Mouse (Mus musculus) kidney, postnatal 0 days (tissue): ENCODE data around the gene Gm20532. TPM values are rescaled to one million over a fixed set of nuclear protein-coding genes. Genes with fewer than 3 reads are reported as not detected.

Experiments
- ATAC-seq: fragments of 200-750 bp; cut with Nextera tagmentation; replicated peaks from 2 replicates; pipeline ENCODE4 v1.8.0; 2017; ENCODE audit warnings: low read depth, moderate number of reproducible peaks, moderate TSS enrichment, moderate library complexity; ENCODE audit not compliant: low FRiP score
- DNase-seq: peaks from one replicate; pipeline ENCODE4 v3.0.0-alpha.2; 2016; ENCODE audit warnings: low spot score
- H3K27ac ChIP-seq: fragments of 300-500 bp; sonication (generic); 2 replicates; pipeline ENCODE4 v1.5.1; 2014; ENCODE audit warnings: mild to moderate bottlenecking
- H3K27me3 ChIP-seq: fragments of 300-500 bp; sonication (generic); 2 replicates; pipeline ENCODE4 v1.6.1; 2014; ENCODE audit warnings: low read length, mixed read lengths; ENCODE audit not compliant: insufficient read depth
- H3K36me3 ChIP-seq: fragments of 300-500 bp; sonication (generic); 2 replicates; pipeline ENCODE4 v1.6.1; 2014; ENCODE audit warnings: low read length, mixed read lengths; ENCODE audit not compliant: insufficient read depth
- H3K4me1 ChIP-seq: fragments of 300-500 bp; sonication (generic); replicated peaks from 2 replicates; pipeline ENCODE4 v1.6.1; 2014; ENCODE audit warnings: antibody characterized with exemption, low read length, mixed read lengths; ENCODE audit not compliant: insufficient read depth
- H3K4me2 ChIP-seq: fragments of 300-500 bp; sonication (generic); 2 replicates; pipeline ENCODE4 v1.6.1; 2014; ENCODE audit warnings: mild to moderate bottlenecking, low read length, moderate library complexity, mixed read lengths
- H3K4me3 ChIP-seq: fragments of 300-500 bp; sonication (generic); replicated peaks from 2 replicates; pipeline ENCODE4 v1.5.1; 2014; ENCODE audit warnings: low read depth, low read length
- H3K9ac ChIP-seq: fragments of 300-500 bp; sonication (generic); 2 replicates; pipeline ENCODE4 v1.6.1; 2014; ENCODE audit warnings: low read depth, low read length
- H3K9me3 ChIP-seq: fragments of 300-500 bp; sonication (generic); replicated peaks from 2 replicates; pipeline ENCODE4 v1.6.1; 2016; ENCODE audit warnings: low read length, inconsistent platforms, mixed read lengths
- CTCF ChIP-seq: IDR thresholded peaks from 2 replicates; pipeline ENCODE4 v1.5.1; 2016; ENCODE audit warnings: antibody characterized with exemption, low read depth, mild to moderate bottlenecking, moderate library complexity
- WGBS: fragments of 180-500 bp; shearing (Covaris S2); extraction: QIAGEN DNeasy Blood & Tissue Kit; methylation state at CpG from one replicate; pipeline ENCODE4 v1.1.7; 2014; 5-methylcytosine and 5-hydroxymethylcytosine counted together
- polyA plus RNA-seq: library from polyadenylated mRNA; unstranded; fragments of >200 nt; fragmentation: Nextera tagmentation; extraction: Ambion mirVana; gene quantifications from 2 replicates; pipeline ENCODE4 v1.2.1, GENCODE M21; 2015

Gene Gm20532
- polyA plus RNA-seq, 1 experiment from 2014 or later, result not detected

DNA sequence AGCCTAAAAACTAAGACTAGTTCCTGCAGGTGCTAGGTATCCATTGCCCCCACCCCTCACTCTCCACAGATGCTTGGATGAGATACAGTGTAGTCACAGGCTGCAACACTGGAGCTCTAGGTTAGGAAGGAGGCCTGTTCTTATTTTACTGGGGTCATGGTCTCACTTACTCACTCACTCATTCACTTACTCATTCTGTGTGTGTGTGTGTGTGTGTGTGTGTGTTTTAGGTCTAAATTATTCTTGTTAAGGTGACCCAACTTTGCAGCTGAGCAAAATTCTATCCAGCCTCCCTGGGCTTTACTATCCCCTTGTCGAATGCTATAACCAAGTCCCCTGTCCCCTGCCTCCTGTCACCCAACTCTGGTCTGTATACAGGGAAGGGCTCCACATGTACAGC lies 15.2 kb downstream of the Gm20532 start:
- 82% methylated on average over 1 of the region's 1 CpGs for WGBS
- no peak overlapping the region for H3K9ac ChIP-seq

GRCm38 (mm10) chr2:26602631-26603030 lies 16.2 kb downstream of the Gm20532 start:
- Histone ChIP-seq H3K27me3 (no peaks in the 10 kb centered on the region), H3K4me1 (peaks cover 9% of the 10 kb centered on the region; the same call in 1 of the 2 replicates), H3K9me3 (no peaks in the 10 kb centered on the region), H3K9ac (no peak overlapping the region), H3K27ac (no peak overlapping the region), H3K4me3 (peak overlapping the region; percentile 56; the same call in 1 of the 2 replicates), H3K4me2 (peak overlapping the region; percentile 63), H3K36me3 (no peaks in the 10 kb centered on the region)
- no peak for DNase-seq
- 89% methylated on average over 5 of the region's 5 CpGs for WGBS
- ATAC-seq, result no peak
- TF ChIP-seq CTCF, result no peak

More for the DNA sequence above, 15.2 kb downstream of the Gm20532 start:
- no peaks in the 10 kb centered on the region for H3K9me3 ChIP-seq
- ATAC-seq (no peak), DNase-seq (no peak)
- no peaks in the 10 kb centered on the region for H3K27me3 ChIP-seq
- peaks cover 9% of the 10 kb centered on the region; the same call in 1 of the 2 replicates for H3K4me1 ChIP-seq
- H3K27ac ChIP-seq, result no peak overlapping the region
- H3K36me3 ChIP-seq, result 0 out of 2 replicates have a peak, but pooled peaks cover 3% of the 10 kb centered on the region
- no peak overlapping the region for H3K4me2 ChIP-seq
- TF ChIP-seq CTCF, result no peak
- H3K4me3 ChIP-seq, result no peak overlapping the region

DNA sequence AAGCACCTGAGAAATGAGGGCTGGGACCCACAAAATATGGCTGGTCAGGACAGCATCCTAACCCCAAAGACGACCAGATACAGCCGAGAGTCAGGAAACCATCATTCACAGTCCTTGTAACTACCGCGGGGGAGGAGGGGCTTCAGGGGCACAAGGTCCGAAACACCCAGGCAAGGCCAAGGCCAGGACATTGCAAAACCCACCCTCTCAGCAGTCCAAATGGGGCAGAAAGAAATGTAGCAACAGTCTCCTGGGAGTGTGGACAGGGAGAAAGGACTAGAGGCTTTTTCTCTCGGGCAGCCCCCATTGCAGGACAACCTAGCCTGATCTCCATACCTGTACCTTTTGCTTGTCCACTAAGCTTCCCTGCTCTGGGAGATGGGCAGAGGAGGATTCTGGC lies 16.7 kb downstream of the Gm20532 start:
- peaks cover 9% of the 10 kb centered on the region; the same call in 1 of the 2 replicates for H3K4me1 ChIP-seq
- H3K4me3 ChIP-seq, result peak overlapping the region; percentile 56
- H3K36me3 ChIP-seq, result no peaks in the 10 kb centered on the region
- DNase-seq (no peak), ATAC-seq (no peak)
- peak overlapping the region; percentile 81; the same call in 1 of the 2 replicates for H3K27ac ChIP-seq
- peak overlapping the region; percentile 70 for H3K9ac ChIP-seq
- peak overlapping the region; percentile 63 for H3K4me2 ChIP-seq
- TF ChIP-seq CTCF, result no peak
- no peaks in the 10 kb centered on the region for H3K9me3 ChIP-seq
- WGBS, result 1% methylated on average over 6 of the region's 6 CpGs
- H3K27me3 ChIP-seq, result no peaks in the 10 kb centered on the region

- peak; percentile 82 for ATAC-seq
- Histone ChIP-seq H3K36me3 (no peaks in the 10 kb centered on the region), H3K27ac (peak within 1 kb of the TSS; percentile 81), H3K9ac (peak within 1 kb of the TSS; percentile 70), H3K4me3 (peak within 1 kb of the TSS; percentile 56), H3K9me3 (no peaks in the 10 kb centered on the region), H3K4me1 (peaks cover 9% of the 10 kb centered on the region; the same call in 1 of the 2 replicates), H3K27me3 (no peaks in the 10 kb centered on the region), H3K4me2 (peak within 1 kb of the TSS; percentile 63)
- peak; percentile 55 for TF ChIP-seq CTCF
- DNase-seq, result peak; percentile 85
- under 1% methylated on average over 86 of the region's 103 CpGs for WGBS
Observed at GRCm38 (mm10) chr2:26603720-26604671, 17.6 kb downstream of the Gm20532 start, which contains the start of gene Agpat2. Gene Agpat2, minus strand, starts transcription at chr2:26604417.

GRCm38 (mm10) chr2:26605331-26605730 lies 18.9 kb downstream of the Gm20532 start:
- H3K9ac ChIP-seq, result no peak overlapping the region
- no peak overlapping the region for H3K27ac ChIP-seq
- no peaks in the 10 kb centered on the region for H3K9me3 ChIP-seq
- no peaks in the 10 kb centered on the region for H3K27me3 ChIP-seq
- no peak overlapping the region for H3K4me3 ChIP-seq
- no peak for TF ChIP-seq CTCF
- no peak for DNase-seq
- WGBS, result 77% methylated on average over 7 of the region's 8 CpGs
- H3K4me1 ChIP-seq, result peaks cover 6% of the 10 kb centered on the region; the same call in 1 of the 2 replicates
- no peaks in the 10 kb centered on the region for H3K36me3 ChIP-seq
- ATAC-seq, result no peak
- no peak overlapping the region for H3K4me2 ChIP-seq

GRCm38 (mm10) chr2:26606579-26606978 lies 20.1 kb downstream of the Gm20532 start:
- no peak for DNase-seq
- Histone ChIP-seq H3K36me3 (no peaks in the 10 kb centered on the region), H3K9ac (no peak overlapping the region), H3K4me3 (no peak overlapping the region), H3K9me3 (no peaks in the 10 kb centered on the region), H3K4me2 (no peak overlapping the region), H3K27ac (no peak overlapping the region; the same call in none of the 2 replicates), H3K4me1 (peaks cover 5% of the 10 kb centered on the region; the same call in 1 of the 2 replicates), H3K27me3 (no peaks in the 10 kb centered on the region)
- TF ChIP-seq CTCF, result no peak
- ATAC-seq, result no peak
- WGBS, result 71% methylated on average over 3 of the region's 3 CpGs
